Mouse (Mus musculus) thymus, adult 2 months (tissue): ENCODE measurements around the gene Mrps24.

Experiments used
- CTCF ChIP-seq: fragments of 200-500 bp; IDR thresholded peaks from 2 replicates; pipeline ENCODE4 v1.5.1; 2012; ENCODE audit warnings: mild to moderate bottlenecking, control low read depth, low read length, moderate library complexity, borderline replicate concordance; ENCODE audit not compliant: control insufficient read depth, poor library complexity, insufficient read depth; ENCODE audit errors: extremely low read depth
- POLR2A ChIP-seq: fragments of 200-500 bp; IDR thresholded peaks from 2 replicates; pipeline ENCODE4 v1.6.1; 2012; ENCODE audit warnings: mild to moderate bottlenecking, low read length, control low read depth, moderate library complexity; ENCODE audit not compliant: control insufficient read depth, poor library complexity, insufficient read depth; ENCODE audit errors: extremely low read depth

DNA sequence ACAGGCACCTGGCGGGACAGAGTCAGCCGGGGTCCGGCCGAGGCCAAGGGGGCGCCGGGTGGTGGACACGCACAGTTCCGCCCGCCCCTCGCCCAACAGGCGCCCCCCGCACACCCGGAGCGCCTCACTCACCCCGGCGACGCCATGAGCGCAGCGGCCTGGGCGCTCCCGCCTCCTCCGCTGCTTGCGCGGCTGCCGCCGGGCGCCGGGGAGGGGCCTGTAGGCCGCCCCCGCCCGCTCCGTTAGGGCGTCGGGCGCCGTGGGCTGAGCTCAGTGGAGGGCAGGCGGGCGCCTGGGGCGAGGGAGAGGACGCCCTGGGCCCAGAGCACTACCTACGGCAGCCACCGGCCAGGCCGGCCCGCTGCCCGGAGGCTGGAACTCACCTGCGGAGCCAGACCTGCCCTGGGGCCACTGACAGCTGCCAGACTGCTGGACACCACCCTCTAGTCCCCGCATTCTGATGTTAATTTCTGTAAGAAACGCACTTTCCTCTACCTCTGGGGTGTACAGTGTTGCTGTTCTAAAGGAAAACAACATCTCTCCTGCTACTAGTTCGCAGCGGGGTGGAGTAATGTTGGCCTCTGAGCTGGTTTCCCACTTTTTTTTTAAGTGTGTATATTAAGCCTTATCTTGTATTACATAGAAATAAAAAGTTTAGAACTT, 25.6 kb upstream of the Mrps24 start:
- peak; percentile 60; the same call in 1 of the 2 replicates for TF ChIP-seq POLR2A
- 0 out of 2 replicates have a peak, but pooled peaks have one; percentile 40 for TF ChIP-seq CTCF
